Mouse (Mus musculus): ENCODE data around the gene Lefty1. TPM values are rescaled to one million over a fixed set of nuclear protein-coding genes. Genes with fewer than 3 reads are reported as not detected.

The Lefty1 gene
- total RNA-seq, 2 experiments from 2014 or later = 0.95 to 1.0 TPM

Other genes with a start within 250 kb of the Lefty1 start
- gene Mixl1, start 238.0 kb upstream of the Lefty1 start, total RNA-seq (2021) = not detected
- gene Acbd3, start 209.0 kb upstream of the Lefty1 start, total RNA-seq (2021) = 10 to 100 TPM; 22.5 to 23.4 TPM
- 100 to 1,000 TPM; 457 to 506 TPM for gene H3f3a, start 121.1 kb upstream of the Lefty1 start, total RNA-seq (2021)
- gene Sde2, start 83.9 kb upstream of the Lefty1 start, total RNA-seq (2021) = 10 to 100 TPM; 10.3 to 14.2 TPM
- gene Lefty2, start 41.9 kb upstream of the Lefty1 start, total RNA-seq (2021) = not detected
- gene Pycr2, start 30.7 kb upstream of the Lefty1 start, total RNA-seq (2021) = 10 to 100 TPM; 12.5 to 15.6 TPM
- gene Tmem63a, start 7.3 kb downstream of the Lefty1 start, total RNA-seq (2021) = 10 to 100 TPM; 13.8 to 13.9 TPM
- 10 to 100 TPM; 35.4 to 41.5 TPM for gene Ephx1, start 85.9 kb downstream of the Lefty1 start, total RNA-seq (2021)
- gene 9130409I23Rik, start 116.2 kb downstream of the Lefty1 start, total RNA-seq (2021) = not detected
- gene Nvl, start 209.2 kb downstream of the Lefty1 start, total RNA-seq (2021) = 1 to 10 TPM; 8.2 to 8.4 TPM
- 10 to 100 TPM; 40.7 to 42.7 TPM for gene Cnih4, start 209.7 kb downstream of the Lefty1 start, total RNA-seq (2021)

Measured in heart, postnatal 36 days (tissue).